Mouse (Mus musculus) retina, postnatal 1 day (tissue): ENCODE data around the gene Tfap4.
"Not testable (repeated sequence)": the region's sequence is repeated elsewhere in the genome, so short reads cannot be mapped to it uniquely, and the experiment has no call there.

Source experiments
- DNase-seq: peaks from one replicate; pipeline ENCODE4 v3.0.0-alpha.2; 2012

Tfap4 gene

DNA sequence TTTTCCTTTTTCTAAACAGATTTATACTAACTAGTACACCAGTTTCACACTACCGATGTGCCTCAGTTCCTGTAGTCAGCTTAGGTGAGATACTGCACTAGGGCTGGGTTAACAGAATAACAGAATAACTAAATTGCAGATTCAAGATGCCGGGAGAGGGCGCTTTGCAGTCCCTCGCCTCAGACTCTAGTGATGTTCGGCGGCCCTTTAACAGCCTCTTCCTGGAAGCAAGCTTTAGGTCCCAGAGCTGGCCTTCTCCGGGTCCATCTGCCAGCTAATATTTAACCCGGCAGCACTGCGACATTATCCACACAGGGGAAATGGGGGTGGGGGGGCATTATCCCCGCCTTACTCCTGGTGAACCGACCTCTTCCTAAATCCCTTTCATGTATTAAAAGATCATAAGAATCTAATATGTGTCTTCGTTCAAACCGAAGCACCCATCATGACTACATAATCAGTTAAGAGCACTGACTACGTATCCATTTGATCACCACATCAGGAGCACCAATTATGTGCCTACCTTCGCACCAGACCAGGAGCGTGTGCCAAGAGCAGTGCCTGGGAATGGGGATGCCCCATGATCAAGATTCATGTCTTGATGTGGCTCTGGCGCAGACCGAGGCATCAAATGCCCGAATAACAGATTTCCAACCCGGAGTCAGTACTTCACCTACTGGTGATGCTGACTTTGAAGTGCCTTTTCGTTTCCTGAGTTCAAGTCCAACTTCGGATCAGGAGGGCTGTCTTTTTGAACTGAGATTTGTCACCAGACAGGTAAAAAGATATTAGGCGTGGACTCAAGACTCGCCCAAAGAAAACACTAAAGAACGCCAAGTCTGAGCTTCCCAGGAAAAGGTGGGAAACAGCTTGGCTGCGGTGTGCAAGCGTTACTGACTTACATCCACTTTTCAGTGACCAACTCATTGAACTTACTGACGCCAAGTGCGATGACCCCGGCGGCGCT lies 33.5 kb upstream of the Tfap4 start:
- DNase-seq: peak; percentile 86

DNA sequence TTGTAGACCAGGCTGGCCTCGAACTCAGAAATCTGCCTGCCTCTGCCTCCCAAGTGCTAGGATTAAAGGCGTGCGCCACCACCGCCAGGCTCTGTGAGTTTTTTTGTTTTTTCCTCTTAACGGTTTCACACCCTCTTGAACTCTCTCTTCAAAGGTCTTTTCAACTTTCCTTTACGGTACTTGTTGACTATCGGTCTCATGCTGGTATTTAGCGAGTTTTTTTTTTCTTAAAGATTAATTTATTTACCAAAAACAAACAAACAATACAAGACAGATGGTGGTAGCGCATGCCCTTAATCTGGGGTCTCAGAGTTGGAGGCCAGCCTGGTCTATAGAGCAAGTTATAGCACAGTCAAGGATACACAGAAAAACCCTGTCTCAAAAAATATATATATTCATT lies 30.6 kb upstream of the Tfap4 start:
- DNase-seq: no peak

DNA sequence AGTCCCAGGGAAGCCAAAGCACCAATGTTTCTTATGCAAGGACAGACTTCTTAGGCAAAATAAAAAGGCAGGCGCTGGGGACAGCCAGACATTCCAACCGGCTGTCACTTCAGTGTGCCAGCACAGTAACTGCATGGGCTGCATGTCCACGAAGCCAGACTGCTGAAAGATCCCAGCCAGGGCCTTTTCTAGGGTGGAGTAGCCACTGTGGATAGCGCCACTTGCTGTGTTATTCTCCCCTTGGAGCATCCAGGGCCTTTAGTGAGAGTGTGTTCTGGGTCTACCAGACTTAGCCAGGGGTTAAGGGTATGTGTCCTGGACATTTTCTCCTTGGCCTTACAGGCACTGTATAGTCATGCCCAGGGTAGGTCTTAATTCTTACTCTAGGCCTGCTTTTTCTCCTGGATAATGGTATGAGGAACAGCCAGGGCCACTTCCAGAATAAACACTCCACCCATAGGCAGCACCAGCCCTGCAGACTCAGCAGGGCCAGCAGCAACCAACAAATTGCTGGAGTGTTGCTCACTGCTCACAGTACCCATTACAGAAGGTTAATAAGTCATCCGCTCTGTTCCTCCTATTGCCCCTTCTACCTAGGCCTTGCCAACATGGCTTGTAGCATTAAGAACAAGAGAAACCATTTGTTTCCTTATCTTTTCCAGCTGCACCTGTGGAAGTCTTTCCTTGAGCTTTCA lies 28.0 kb upstream of the Tfap4 start:
- DNase-seq: no peak

DNA sequence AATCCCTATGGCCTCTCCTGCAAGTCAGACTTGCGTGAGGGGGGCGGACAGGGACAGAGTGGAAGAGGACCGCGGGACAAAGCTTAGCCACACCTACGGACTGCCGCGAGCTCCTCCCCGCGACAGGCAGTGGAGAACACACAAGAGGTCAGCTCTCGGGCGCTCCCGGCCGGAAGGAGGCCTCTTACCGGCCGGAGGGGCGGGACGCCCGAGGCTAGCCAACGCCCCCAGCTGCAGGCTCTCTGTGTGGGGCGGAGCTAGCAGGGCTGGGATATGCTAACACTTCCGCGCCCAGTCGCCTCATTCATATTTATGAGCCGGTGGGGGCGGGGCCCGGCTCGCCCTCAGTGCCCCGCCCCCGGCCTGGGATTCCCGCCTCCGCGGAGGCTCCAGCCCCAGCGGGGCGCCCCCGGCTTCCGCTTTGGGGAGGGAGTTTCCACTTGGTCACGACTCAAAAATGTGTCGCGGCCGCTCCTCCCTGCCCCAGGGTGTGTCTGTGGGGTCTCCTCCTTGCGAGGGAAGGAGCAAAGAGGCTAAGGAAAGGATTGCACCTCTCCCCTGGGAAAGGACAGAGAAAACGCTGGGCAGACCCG lies 27.0 kb upstream of the Tfap4 start:
- DNase-seq: peak; percentile 99

DNA sequence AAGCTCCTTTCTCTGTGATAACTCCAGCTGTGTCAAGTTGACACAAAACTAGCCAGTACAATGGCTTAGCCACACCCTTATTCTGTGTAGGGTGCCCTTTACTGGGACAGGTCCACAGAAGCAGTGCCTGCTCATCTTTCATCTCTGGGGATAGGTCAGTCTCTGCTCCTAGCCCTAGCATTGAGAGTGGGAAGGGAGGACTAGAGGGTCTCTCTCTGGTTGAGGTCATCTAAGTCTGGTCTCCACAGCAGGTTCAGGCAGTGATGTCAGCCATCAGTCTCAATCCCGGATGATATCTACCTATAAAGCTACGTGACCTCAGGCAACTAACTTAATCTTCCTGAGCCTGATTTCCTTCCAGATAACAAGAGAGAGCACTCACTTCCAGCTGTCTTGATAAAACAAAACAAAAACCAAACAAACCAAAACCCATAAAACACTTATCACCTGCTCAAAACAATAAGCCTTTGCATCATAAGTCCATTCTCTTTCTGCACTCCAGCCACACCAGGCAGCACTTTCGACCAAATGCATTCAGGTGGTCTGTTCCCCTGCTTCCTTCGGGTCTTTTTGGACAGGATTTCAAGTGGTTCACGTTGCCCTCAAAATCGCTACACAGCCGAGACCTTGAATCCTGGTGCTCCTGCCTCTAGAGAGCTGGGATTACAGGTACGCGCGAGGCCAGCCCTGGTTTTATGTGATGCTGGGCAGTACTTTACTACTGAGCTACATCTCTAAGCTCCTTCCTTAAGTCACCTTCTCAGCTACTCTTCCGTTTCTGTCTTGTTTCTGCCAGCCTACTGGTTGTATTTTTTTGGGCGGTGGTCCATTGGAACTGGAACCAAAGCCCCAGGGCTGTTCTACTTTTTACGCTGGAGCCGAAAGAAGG lies 26.2 kb upstream of the Tfap4 start:
- no peak for DNase-seq

DNA sequence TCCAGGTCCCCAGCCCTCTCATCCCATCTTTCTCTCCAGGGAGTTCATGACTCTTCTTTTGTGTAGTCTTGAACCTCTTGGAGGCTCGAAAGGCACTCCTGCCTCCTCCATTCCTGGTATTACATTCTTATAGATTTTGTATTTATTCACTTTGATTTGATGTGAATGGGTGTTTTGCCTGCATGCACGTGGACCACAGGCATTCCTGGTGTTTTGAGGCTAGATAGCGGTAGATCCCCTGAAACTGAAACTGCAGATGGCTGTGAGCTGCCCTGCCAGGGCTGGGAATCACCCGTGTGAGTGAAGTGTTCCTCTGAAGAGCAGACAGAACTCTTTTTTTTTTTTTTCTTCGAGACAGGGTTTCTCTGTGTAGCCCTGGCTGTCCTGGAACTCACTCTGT lies 24.8 kb upstream of the Tfap4 start:
- no peak for DNase-seq

DNA sequence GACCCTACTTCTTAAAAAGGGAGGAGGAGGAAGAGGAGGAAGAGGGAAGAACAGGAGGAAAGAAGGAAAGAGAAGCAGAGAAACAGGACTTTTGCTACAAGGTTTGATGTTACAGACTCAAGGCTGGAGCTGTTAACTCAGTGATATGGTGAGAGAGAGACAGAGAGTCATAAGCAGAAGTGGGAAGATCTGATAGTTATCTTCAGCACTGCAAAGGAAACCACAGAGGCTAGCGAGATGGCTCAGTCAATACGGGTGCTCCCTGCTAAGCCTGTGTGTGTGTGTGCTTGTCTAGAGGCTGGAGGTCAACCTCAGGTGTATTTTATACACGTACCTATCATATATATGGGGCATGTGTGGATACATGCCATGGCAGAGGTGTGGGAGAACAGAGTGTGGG lies 24.2 kb upstream of the Tfap4 start:
- no peak for DNase-seq

DNA sequence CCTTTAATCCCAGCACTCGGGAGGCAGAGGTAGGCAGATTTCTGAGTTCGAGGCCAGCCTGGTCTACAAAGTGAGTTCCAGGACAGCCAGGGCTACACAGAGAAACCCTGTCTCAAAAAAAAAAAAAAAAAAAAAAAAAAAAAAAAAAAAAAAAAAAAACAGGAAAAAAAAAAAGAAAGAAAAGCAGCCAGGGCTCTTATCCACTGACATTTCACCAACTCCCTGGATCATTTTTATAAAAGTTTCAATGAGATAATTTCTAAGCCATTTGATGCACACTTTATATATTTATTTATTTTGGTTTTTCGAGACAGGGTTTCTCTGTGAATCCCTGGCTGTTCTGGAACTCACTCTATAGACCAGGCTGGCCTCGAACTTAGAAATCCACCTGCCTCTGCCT lies 21.5 kb upstream of the Tfap4 start:
- not testable (repeated sequence) for DNase-seq

DNA sequence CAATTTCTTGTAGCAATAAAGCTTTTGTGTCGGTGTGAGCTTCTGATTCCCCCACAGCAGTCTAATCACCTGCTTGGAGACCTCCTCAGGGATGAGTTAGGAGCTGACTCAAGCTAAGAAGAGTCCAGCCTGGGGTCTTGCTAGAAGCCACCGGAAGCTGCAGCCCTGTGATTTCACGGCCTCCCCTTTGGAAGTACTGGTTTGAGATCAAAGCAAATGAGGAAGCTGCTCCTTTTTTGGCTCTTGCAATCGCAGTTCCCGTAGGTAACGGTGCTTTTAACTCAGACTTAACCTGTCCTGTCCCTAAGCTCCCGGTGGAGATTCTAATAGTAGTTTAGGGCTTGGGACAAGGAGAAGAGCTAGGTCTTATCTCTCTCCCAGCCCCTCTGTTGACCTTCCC lies 19.0 kb upstream of the Tfap4 start:
- no peak for DNase-seq

DNA sequence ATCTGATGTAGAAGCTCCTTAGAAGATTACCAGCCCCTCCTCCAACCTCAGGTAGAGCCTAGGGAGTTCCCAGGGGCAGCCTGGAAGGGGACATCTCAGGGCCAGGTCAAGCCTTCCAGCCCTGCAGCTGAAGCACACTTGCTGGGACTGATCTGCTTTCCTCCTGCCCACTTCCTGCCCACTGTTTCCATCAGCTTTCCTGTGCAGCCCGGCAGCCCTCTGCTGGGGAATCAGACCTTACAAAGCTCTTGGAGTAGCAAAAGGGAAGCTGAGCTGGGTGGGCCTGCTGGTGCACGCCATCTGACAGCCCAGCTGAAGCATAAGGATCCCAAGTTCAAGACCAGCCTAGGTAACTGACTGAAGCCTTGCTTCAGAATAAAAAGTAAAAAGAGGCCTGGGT lies 17.2 kb upstream of the Tfap4 start:
- DNase-seq: no peak

DNA sequence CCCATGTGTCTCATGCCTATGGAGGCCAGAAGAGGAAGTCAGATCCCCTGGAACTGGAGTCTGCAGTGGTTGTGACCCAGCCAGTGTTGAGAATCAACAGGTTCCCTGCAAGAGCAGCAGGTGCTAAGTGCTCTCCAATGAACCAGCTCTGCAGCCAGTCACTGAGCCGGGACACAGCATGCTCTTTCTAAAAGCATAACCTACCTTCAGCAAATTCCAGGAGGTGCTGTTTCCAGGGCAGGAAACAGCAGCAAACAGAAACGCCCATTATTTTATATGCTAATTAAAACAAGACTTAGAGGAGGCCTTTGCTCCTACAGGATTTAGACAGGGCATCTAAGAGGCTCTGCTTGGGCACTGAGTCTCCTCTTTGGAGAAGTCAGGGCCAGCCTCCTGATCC lies 16.4 kb upstream of the Tfap4 start:
- no peak for DNase-seq

DNA sequence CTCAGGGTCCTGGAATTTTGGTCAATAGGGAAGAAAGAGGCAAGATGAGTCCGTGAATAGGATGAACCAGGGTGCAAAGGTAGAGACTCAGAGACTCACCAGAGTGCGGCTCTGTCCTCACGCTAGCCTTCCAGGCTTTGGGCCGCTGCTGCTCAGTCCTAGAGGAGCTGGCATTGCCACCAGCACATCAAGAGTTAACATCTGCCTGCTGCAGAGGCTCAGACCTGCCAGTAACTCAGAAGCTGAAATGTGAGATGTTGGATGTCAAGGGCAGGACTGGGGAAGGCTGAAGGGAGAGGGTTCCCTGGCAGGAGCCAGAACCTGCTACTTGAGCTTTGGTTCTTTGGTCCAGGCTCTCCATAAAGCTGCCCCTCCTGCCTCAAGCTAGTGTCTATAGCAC lies 11.1 kb upstream of the Tfap4 start:
- DNase-seq: no peak

DNA sequence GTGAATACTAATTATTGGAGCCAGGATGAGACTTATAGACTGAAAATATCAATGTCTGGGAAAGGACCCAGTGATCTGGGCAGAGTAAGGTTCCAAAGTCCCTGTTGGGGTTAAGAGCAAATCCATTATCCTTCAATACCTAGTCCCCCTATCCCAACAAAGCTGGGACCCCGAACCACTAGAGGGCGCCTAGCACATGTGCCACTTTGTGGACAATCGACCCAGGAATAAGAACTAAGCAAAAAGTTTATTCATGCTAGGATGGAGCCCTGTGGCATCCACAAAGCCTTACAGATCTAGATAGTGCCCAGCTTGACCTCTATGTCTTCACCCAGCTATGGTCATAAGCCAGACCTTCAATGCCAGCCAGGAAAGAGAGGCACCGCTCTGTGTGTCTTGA lies 8.3 kb upstream of the Tfap4 start:
- DNase-seq: peak; percentile 89

DNA sequence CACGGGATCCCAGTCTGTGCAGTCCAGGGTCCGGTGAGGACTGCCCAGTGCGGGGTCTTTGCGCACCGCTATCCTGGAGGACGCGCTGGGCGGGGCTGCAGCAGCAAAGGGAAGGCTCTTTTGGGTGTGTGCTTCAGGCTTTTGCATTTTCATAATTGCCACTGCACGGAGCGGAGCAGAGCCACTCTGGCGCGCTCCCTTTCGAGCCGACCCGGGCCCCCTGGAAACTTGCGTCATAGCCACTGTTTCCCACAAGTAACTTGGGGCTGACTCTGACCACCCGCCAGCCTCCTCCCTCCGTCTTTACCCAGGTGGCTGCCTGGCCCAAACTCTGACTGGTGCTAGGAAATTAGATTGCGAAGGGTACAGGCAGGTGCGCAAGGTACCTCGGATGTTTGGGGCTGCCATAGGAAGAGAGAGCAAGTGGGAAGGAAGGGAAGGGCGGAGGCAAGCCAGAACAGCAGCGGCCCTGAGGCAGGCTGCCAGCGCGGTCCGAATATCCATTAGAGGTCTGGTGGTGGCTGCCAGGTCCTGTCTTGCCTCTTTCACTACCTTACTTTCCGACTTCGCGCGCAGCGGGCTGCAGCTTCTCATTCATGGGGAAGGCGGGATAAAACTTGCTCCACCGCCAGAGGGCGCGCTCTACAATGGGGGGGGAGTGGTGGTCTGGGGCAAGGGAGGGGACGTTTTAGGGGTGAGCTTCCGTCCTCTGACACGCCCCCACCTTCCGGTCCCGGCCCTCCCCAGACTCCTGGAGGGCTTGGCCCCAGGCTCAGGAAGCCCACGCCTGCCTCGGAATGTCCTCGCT lies 695 bp upstream of the Tfap4 start:
- DNase-seq: peak; percentile 68

DNA sequence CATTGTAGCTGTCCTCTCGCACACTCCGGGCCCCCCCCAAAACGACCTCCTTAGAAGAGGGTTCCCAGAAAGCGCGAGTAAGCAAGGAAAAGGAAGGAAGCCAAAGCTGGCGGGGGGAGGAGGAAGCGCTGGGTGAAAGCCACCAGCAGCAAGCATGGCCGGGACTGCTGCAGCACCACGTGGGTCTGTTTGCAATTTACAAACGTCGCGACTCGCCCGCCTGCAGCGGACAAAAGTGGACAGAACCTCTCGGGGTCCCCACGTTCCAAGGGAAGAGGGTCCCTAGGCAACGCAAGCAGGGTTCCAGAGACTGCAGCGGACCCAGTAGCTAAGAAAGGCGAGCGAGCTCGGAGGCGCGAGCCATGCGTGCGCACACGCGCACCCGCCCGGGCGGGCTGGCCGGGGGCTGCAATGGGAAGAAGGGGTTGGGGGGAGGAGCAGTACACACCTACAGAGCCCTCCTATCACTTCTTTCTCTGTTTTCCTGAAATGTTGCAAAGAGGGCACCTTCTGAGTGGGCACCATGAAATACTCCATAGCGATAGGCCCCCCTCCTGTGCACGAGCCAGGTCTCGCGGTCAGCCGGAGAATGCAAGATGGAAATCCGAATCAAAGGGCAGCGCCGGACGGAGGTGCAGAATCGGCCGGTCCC lies 548 bp downstream of the Tfap4 start:
- peak; percentile 75 for DNase-seq

DNA sequence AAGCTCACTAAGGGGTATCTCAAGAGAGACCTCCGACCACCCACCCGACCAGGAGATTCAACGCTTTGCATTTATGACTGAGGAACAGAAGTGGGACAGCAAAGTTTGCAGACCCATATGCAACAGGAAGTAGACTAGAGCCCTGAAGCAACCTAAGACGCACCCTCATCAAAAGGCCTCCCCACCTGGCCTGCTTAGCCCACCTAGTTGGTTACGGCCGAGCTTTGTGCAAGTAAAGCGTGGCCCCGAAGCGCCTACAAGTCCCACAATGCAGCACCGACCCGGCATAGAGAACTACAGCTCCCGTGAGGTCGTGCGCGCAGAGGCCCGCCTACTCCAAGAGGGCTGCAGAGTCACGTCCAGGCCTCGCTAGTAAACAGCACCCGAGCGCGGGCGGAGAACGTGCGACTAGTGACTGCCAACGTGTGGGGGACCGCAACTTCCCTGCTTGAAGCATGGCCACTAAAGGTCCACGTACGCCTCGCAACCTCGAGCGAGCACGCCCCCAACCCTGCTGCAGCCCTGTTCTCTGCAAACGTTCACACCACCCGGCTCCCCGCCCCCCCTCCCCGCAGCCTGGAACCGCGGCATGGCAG lies 1.2 kb downstream of the Tfap4 start:
- peak; percentile 94 for DNase-seq

DNA sequence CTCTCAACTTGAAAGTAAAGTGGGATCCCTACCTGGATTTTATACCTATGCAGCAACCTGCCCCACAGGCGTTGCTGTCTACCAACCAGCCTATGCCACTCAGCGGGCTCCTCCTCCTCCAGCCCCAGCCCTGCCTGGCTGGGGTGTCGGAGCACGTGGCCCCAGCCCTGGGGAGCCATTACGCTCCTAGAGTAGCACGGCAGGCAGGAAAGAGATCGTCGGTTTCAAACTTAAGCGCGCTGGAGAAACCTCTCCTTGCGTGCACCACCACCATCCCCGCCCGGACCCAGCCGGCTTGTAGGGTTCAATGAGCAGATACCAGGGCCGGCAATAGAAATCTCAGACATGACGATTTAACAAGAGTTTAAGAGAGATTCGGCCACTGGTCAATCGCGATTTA lies 1.7 kb downstream of the Tfap4 start:
- DNase-seq: peak; percentile 53

DNA sequence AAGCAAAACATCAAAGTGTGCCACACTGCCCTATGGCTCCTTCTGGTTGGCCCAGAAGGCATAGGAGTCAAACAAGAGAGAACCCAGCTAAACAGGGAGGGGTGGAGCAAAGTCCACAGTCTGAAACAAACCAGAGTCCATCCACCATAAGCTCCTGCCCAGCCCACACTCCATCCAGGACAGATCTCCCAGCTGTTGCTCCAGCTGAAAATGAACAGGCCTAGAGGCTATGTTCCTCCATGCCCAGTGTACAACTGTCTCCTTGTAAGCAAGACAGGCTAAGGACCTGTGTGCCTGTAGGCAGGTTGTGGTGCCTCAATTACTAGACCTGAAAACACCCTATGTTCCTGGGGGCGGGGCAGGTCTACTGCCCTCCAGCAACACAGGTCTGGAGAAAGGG lies 2.6 kb downstream of the Tfap4 start:
- no peak for DNase-seq

DNA sequence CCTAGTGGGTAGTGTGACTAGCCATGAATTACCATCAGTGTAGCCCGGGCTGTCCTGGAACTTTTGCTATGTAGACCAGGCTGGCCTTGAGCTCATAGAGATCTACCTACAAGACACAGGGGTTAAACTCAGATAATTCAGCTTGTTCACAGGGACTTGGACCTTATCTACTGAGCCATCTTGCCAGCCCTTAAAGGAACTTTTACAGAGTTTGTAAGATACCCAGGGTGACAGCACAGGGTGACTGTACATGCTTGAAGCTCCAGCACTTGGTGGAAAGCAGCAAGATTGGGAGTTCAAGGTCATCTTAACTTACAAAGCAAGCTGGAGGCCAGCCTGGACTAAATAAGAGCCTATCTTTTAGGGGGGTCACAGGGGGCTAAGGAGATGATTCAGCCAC lies 4.1 kb downstream of the Tfap4 start:
- no peak for DNase-seq

DNA sequence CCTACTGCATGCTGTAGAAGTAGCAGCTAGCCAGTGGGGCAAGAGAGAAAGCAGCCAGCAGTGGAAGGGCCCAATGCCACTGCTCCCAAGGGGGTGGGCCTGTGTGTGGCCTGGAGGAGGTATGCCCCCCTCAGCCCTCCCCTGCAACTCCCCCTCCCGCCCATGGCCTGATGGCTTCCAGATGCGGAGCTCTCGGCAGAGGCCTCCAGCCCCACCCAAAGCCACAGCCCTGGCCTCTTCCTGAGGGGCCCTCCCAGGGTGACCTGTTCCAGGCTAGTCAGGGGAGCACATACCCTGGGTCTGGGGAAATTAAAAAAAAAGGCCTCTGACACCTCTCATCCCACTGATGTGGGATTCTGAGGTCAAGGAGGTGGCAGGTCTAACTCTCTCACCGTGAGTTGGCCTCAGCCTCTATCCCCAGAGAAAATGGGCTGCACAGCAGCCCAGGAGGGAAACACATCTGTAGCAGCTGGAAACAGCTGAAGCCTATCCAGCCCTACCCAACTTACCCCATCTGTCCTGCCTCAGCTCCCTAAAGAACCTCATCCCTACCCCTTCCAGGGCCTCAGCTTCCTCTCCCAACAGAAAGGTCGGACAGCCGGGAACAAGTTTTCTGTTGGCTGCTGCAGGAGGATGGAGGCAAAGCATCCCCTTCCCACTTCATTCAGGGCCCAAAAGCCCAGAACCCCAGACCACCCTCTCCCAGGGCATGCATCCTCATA lies 6.7 kb downstream of the Tfap4 start:
- DNase-seq: no peak
